Mouse (Mus musculus) CH12.LX (cell line): ENCODE measurements around the gene Cnn3.

Source experiments
- CHD2 ChIP-seq: IDR thresholded peaks from 2 replicates; pipeline ENCODE4 v1.6.1; 2011; ENCODE audit warnings: low read length, improper control_type of control experiment
- CTCF ChIP-seq, 2 experiments: IDR thresholded peaks in 1 of 2; conservative IDR thresholded peaks in 1 of 2; 2 replicates each; pipeline ENCODE4 v1.5.1; 2011 to 2012; ENCODE audit warnings: low read depth in 2 of 2, low read length in 2 of 2, improper control_type of control experiment in 1 of 2, inconsistent platforms in 1 of 2, mild to moderate bottlenecking in 1 of 2, moderate library complexity in 1 of 2
- EP300 ChIP-seq: IDR thresholded peaks from 2 replicates; pipeline ENCODE4 v1.6.1; 2011; ENCODE audit warnings: low read length, improper control_type of control experiment
- ETS1 ChIP-seq: conservative IDR thresholded peaks from 2 replicates; pipeline ENCODE4 v1.6.1; 2012; ENCODE audit warnings: low read depth, mild to moderate bottlenecking, inconsistent platforms, low read length, improper control_type of control experiment, moderate library complexity
- POLR2A ChIP-seq: IDR thresholded peaks from 2 replicates; pipeline ENCODE4 v1.6.1; 2011; ENCODE audit warnings: low read depth, mild to moderate bottlenecking, improper control_type of control experiment, low read length
- RCOR1 ChIP-seq: conservative IDR thresholded peaks from 2 replicates; pipeline ENCODE4 v1.6.1; 2012; ENCODE audit warnings: low read depth, mild to moderate bottlenecking, inconsistent platforms, low read length, improper control_type of control experiment
- ZC3H11A ChIP-seq: IDR thresholded peaks from 2 replicates; pipeline ENCODE4 v1.6.1; 2012; ENCODE audit warnings: low read depth, mild to moderate bottlenecking, inconsistent platforms, low read length, improper control_type of control experiment

DNA sequence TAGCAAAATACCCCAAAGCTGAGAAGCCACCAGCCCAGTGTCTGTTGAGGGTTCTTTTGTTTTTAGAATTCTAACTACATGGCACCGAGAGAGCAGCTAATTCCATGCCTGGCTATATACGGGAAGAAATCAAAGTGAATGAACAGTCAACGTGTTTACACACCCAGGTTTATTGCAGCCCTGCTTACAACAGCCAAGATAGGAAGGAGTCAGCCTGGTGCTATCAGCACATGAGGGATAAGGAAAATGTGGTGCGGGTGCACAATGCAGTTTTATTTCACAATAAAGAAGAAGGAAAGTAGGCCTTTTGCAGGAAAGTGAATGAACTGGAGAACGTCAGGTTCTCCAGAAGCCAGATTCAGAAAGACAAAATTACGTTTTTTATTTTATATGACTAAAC, 14.8 kb upstream of the Cnn3 start:
- TF ChIP-seq ZC3H11A (no peak), RCOR1 (no peak), EP300 (no peak), CHD2 (no peak), CTCF (conservative IDR thresholded peaks at IDR 0.05 in 1 of 2, IDR thresholded peaks at IDR 0.05 in 1 of 2; ENCODE audit: low read depth in 2 of 2, low read length in 2 of 2) (no peak), POLR2A (no peak), ETS1 (no peak)
